Mouse (Mus musculus) brain, embryonic 14.5 days (tissue): ENCODE measurements at regions not wholly inside any gene's neighbourhood (a gene's known extent, or its start where the extent isn't known, plus 50 kb on each side); places are given as distances from the start of the nearest gene placed in this dataset.

Experiments
- CTCF ChIP-seq: fragments of 200-500 bp; IDR thresholded peaks from 2 replicates; pipeline ENCODE4 v1.5.1; 2012; ENCODE audit warnings: inconsistent platforms, mild to moderate bottlenecking, moderate library complexity, borderline replicate concordance; ENCODE audit not compliant: insufficient read depth, insufficient read length; ENCODE audit errors: extremely low read depth
- POLR2A ChIP-seq: fragments of 200-500 bp; IDR thresholded peaks from 2 replicates; pipeline ENCODE4 v1.6.1; 2012; ENCODE audit warnings: mild to moderate bottlenecking, inconsistent platforms, borderline replicate concordance; ENCODE audit not compliant: poor library complexity, insufficient read depth, insufficient read length, severe bottlenecking; ENCODE audit errors: extremely low read depth

GRCm38 (mm10) chr17:4229969-4230368 lies 533.9 kb upstream of the Nox3 start:
- no peak for TF ChIP-seq CTCF
- TF ChIP-seq POLR2A, result no peak
